Mouse (Mus musculus): Measurements from ENCODE around the gene B830017H08Rik. TPM values are rescaled to one million over a fixed set of nuclear protein-coding genes. Genes with fewer than 3 reads are reported as not detected.

The B830017H08Rik gene
- polyA plus RNA-seq, 1 experiment from 2014 or later: 1.5 TPM

Other genes with a start within 250 kb of the B830017H08Rik start
- gene Slc7a4, start 249.9 kb upstream of the B830017H08Rik start, polyA plus RNA-seq (2015; fragmentation: Nextera tagmentation; extraction: Ambion mirVana): 35.0 and 44.5 TPM in 2 replicates
- 33.4 and 38.3 TPM in 2 replicates for gene Smpd4, start 213.8 kb upstream of the B830017H08Rik start, polyA plus RNA-seq (2015; fragmentation: Nextera tagmentation; extraction: Ambion mirVana)
- gene Ccdc74a, start 186.7 kb upstream of the B830017H08Rik start, polyA plus RNA-seq (2015; fragmentation: Nextera tagmentation; extraction: Ambion mirVana): 5.5 and 7.7 TPM in 2 replicates
- 41.9 and 50.1 TPM in 2 replicates for gene Med15, start 100.2 kb upstream of the B830017H08Rik start, polyA plus RNA-seq (2015; fragmentation: Nextera tagmentation; extraction: Ambion mirVana)
- gene Klhl22, start 73.5 kb upstream of the B830017H08Rik start, polyA plus RNA-seq (2015; fragmentation: Nextera tagmentation; extraction: Ambion mirVana): 76.1 and 89.5 TPM in 2 replicates
- gene Scarf2, start 35.8 kb upstream of the B830017H08Rik start, polyA plus RNA-seq (2015; fragmentation: Nextera tagmentation; extraction: Ambion mirVana): 0.99 and 1.4 TPM in 2 replicates
- 4.7 and 5.5 TPM in 2 replicates for gene Car15, start 5.2 kb downstream of the B830017H08Rik start, polyA plus RNA-seq (2015; fragmentation: Nextera tagmentation; extraction: Ambion mirVana)
- 0.63 and 1.1 TPM in 2 replicates for gene Gm20518, start 58.5 kb downstream of the B830017H08Rik start, polyA plus RNA-seq (2015; fragmentation: Nextera tagmentation; extraction: Ambion mirVana)
- gene Tssk1, start 61.1 kb downstream of the B830017H08Rik start, polyA plus RNA-seq (2015; fragmentation: Nextera tagmentation; extraction: Ambion mirVana): not detected in 2 replicates
- gene Dgcr2, start 65.4 kb downstream of the B830017H08Rik start, polyA plus RNA-seq (2015; fragmentation: Nextera tagmentation; extraction: Ambion mirVana): 108 and 110 TPM in 2 replicates
- gene Tssk2, start 65.5 kb downstream of the B830017H08Rik start, polyA plus RNA-seq (2015; fragmentation: Nextera tagmentation; extraction: Ambion mirVana): 0.17 TPM in 1 of 2 replicates, not detected in the other
- 57.2 and 60.8 TPM in 2 replicates for gene Ess2, start 78.2 kb downstream of the B830017H08Rik start, polyA plus RNA-seq (2015; fragmentation: Nextera tagmentation; extraction: Ambion mirVana)
- gene Gsc2, start 81.9 kb downstream of the B830017H08Rik start, polyA plus RNA-seq (2015; fragmentation: Nextera tagmentation; extraction: Ambion mirVana): 0.30 TPM in 1 of 2 replicates, not detected in the other
- 133 and 155 TPM in 2 replicates for gene Slc25a1, start 95.1 kb downstream of the B830017H08Rik start, polyA plus RNA-seq (2015; fragmentation: Nextera tagmentation; extraction: Ambion mirVana)
- not detected in 2 replicates for gene Vpreb2, start 147.3 kb downstream of the B830017H08Rik start, polyA plus RNA-seq (2015; fragmentation: Nextera tagmentation; extraction: Ambion mirVana)
- 145 and 156 TPM in 2 replicates for gene Dgcr6, start 219.7 kb downstream of the B830017H08Rik start, polyA plus RNA-seq (2015; fragmentation: Nextera tagmentation; extraction: Ambion mirVana)

All from forebrain, embryonic 16.5 days (tissue).